Comparison of ENCODE assay signal across 14 mouse cellular contexts in the genomic region with DNA sequence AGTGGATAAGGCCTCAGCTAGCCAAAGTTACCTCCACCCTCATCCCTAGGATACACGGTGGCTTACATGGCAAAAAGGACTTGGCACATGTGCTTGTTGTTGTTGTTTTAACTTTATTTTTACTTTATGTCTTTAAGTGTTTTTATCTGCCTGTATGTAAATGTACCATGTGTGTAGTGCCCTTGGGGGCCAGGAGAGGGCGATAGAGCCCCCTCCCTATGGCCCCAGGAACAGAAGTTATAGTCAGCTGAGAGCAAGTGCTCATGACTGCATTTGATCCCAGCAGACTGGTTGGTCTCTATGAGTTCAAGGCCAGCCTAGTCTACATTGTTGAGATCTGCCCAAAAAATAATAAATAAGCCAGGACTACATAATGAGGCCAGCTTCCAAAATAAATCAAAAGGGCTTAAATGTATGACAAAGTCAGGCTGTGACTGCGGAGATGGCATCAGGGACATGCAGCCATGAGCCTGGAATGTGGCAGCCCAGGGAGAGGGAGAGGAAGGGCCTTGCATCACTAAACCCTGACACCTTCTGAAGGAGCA.
A peak's percentile ranks its signal among the peaks of the same experiment; 100 is the strongest.
DNase-seq lines count a peak whose midpoint lies in the region; ATAC-seq and TF ChIP-seq lines count a peak whose summit lies in the region.
"Had no signal": no experiment of that assay in that cellular context is flagged by ENCODE, and none has a peak within 500 bp of the region (broad histone marks: within the 10 kb centered on the region; RNA-seq: fewer than 3 reads in every experiment).

No protein-coding gene starts in this region.

- DNase-seq in hindbrain, postnatal 0 days (ENCODE audit: low spot score): no peak
- DNase-seq in liver, embryonic 13.5 days: peak; percentile 17
- no peak for DNase-seq in layer of hippocampus, adult 9-10 months (ENCODE audit: low spot score)
- no peak for DNase-seq in spleen, adult 12 weeks (ENCODE audit: low spot score)
- DNase-seq in embryo, embryonic 10.5 days (ENCODE audit: low spot score): no peak
- DNase-seq: cerebellum, postnatal 14 days; kidney, postnatal 14 days; left cerebral cortex, postnatal 4 days; thymus, adult 2 months had no signal

- H3K4me1 ChIP-seq in hindbrain, postnatal 0 days (ENCODE audit: insufficient read depth, low read length): no peaks in the 10 kb centered on the region
- peaks cover 12% of the 10 kb centered on the region for H3K4me1 ChIP-seq in hindbrain, embryonic 13.5 days (replicated peaks)
- no peaks in the 10 kb centered on the region for H3K4me1 ChIP-seq in ES-Bruce4 (ENCODE audit: control insufficient read depth, insufficient read depth, low read length)
- H3K4me1 ChIP-seq in bone marrow, adult 2 months (ENCODE audit: control insufficient read depth, insufficient read depth, low read length): peaks cover 1% of the 10 kb centered on the region
- peaks cover 4% of the 10 kb centered on the region; the same call in 1 of the 2 replicates for H3K4me1 ChIP-seq in liver, embryonic 13.5 days (replicated peaks)

- TF ChIP-seq EP300 in ES-Bruce4 (IDR thresholded peaks at IDR 0.05; ENCODE audit: insufficient read depth, low read depth, low read length): no peak

- 0 out of 2 replicates have a peak, but pooled peaks have one; percentile 38 for ATAC-seq in hindbrain, postnatal 0 days
- ATAC-seq in hindbrain, embryonic 13.5 days (ENCODE audit: low FRiP score): no peak
- no peak for ATAC-seq in liver, embryonic 13.5 days (ENCODE audit: low read depth)

- H3K9ac ChIP-seq in hindbrain, postnatal 0 days (replicated peaks; ENCODE audit: low read length): no peak overlapping the region
- no peak overlapping the region for H3K9ac ChIP-seq in hindbrain, embryonic 13.5 days
- no peak overlapping the region for H3K9ac ChIP-seq in ES-Bruce4 (ENCODE audit: low read depth, poor library complexity, severe bottlenecking)
- H3K9ac ChIP-seq in liver, embryonic 13.5 days: no peak overlapping the region
- H3K9ac ChIP-seq: midbrain, embryonic 12.5 days had no signal

- no peak overlapping the region for H3K27ac ChIP-seq in hindbrain, postnatal 0 days
- no peak overlapping the region for H3K27ac ChIP-seq in hindbrain, embryonic 13.5 days
- no peak overlapping the region for H3K27ac ChIP-seq in ES-Bruce4 (ENCODE audit: insufficient read depth, low read length)
- H3K27ac ChIP-seq in bone marrow, adult 2 months (ENCODE audit: control insufficient read depth, insufficient read depth, low read depth, low read length, poor library complexity): no peak overlapping the region
- no peak overlapping the region for H3K27ac ChIP-seq in liver, embryonic 13.5 days
- H3K27ac ChIP-seq: midbrain, embryonic 12.5 days had no signal

- no peaks in the 10 kb centered on the region for H3K36me3 ChIP-seq in hindbrain, postnatal 0 days (ENCODE audit: insufficient read depth, low read length)
- H3K36me3 ChIP-seq in hindbrain, embryonic 13.5 days: no peaks in the 10 kb centered on the region
- H3K36me3 ChIP-seq in ES-Bruce4 (ENCODE audit: control insufficient read depth, insufficient read depth, low read length, poor library complexity, severe bottlenecking): no peaks in the 10 kb centered on the region
- no peaks in the 10 kb centered on the region for H3K36me3 ChIP-seq in liver, embryonic 13.5 days
- H3K36me3 ChIP-seq: midbrain, embryonic 12.5 days had no signal

- H3K4me2 ChIP-seq in hindbrain, postnatal 0 days (ENCODE audit: low read depth, low read length): no peak overlapping the region
- H3K4me2 ChIP-seq in hindbrain, embryonic 13.5 days: no peak overlapping the region
- H3K4me2 ChIP-seq in liver, embryonic 13.5 days: no peak overlapping the region
- H3K4me2 ChIP-seq: heart, embryonic 11.5 days; midbrain, embryonic 12.5 days had no signal

- H3K27me3 ChIP-seq in hindbrain, postnatal 0 days (ENCODE audit: insufficient read depth, low read length): no peaks in the 10 kb centered on the region
- H3K27me3 ChIP-seq in hindbrain, embryonic 13.5 days: no peaks in the 10 kb centered on the region
- no peaks in the 10 kb centered on the region for H3K27me3 ChIP-seq in ES-Bruce4 (ENCODE audit: control insufficient read depth, insufficient read depth, low read length, poor library complexity, severe bottlenecking)
- no peaks in the 10 kb centered on the region for H3K27me3 ChIP-seq in liver, embryonic 13.5 days
- H3K27me3 ChIP-seq: midbrain, embryonic 12.5 days had no signal

- no peaks in the 10 kb centered on the region for H3K9me3 ChIP-seq in hindbrain, postnatal 0 days (ENCODE audit: low read length)
- no peaks in the 10 kb centered on the region for H3K9me3 ChIP-seq in hindbrain, embryonic 13.5 days
- no peaks in the 10 kb centered on the region for H3K9me3 ChIP-seq in ES-Bruce4 (replicated peaks; ENCODE audit: control insufficient read depth, insufficient read depth, low read length, poor library complexity, severe bottlenecking)
- no peaks in the 10 kb centered on the region for H3K9me3 ChIP-seq in liver, embryonic 13.5 days (replicated peaks)
- H3K9me3 ChIP-seq: midbrain, embryonic 12.5 days had no signal

- peak; percentile 52 for TF ChIP-seq CTCF in hindbrain, postnatal 0 days (IDR thresholded peaks at IDR 0.05; ENCODE audit: low read depth)
- TF ChIP-seq CTCF in ES-Bruce4 (IDR thresholded peaks at IDR 0.05; ENCODE audit: low read depth, low read length): peak; percentile 67
- peak; percentile 63; the same call in 1 of the 2 replicates for TF ChIP-seq CTCF in bone marrow, adult 2 months (IDR thresholded peaks at IDR 0.05; ENCODE audit: control insufficient read depth, insufficient read depth, low read length)

- whole genome bisulfite sequencing in hindbrain, postnatal 0 days: 78% methylated on average over 3 of the region's 3 CpGs
- 83% methylated on average over 3 of the region's 3 CpGs for WGBS in hindbrain, embryonic 13.5 days
- WGBS in bone marrow, adult 2 months: 83% methylated on average over 3 of the region's 3 CpGs
- 65% methylated on average over 3 of the region's 3 CpGs for WGBS in liver, embryonic 13.5 days (ENCODE audit: insufficient replicate concordance)

- TF ChIP-seq POLR2A in ES-Bruce4 (IDR thresholded peaks at IDR 0.05; ENCODE audit: insufficient read depth, low read length): no peak
- TF ChIP-seq POLR2A in bone marrow, adult 2 months (IDR thresholded peaks at IDR 0.05; ENCODE audit: borderline replicate concordance, control insufficient read depth, low read depth, low read length): no peak

- no peak overlapping the region for H3K4me3 ChIP-seq in hindbrain, postnatal 0 days (ENCODE audit: low read length)
- H3K4me3 ChIP-seq in hindbrain, embryonic 13.5 days: no peak overlapping the region
- no peak overlapping the region for H3K4me3 ChIP-seq in ES-Bruce4 (ENCODE audit: low read depth, low read length)
- H3K4me3 ChIP-seq in bone marrow, adult 2 months (replicated peaks; ENCODE audit: control insufficient read depth, low read depth, low read length): no peak overlapping the region
- H3K4me3 ChIP-seq in liver, embryonic 13.5 days (replicated peaks): no peak overlapping the region
- H3K4me3 ChIP-seq: midbrain, embryonic 12.5 days had no signal
